Mouse (Mus musculus) forebrain, embryonic 15.5 days (tissue): ENCODE results near the gene Zc3h12c. TPM values are rescaled to one million over a fixed set of nuclear protein-coding genes. Genes with fewer than 3 reads are reported as not detected.
"Not testable (repeated sequence)": the region's sequence is repeated elsewhere in the genome, so short reads cannot be mapped to it uniquely, and the experiment has no call there.

ENCODE experiments used
- ATAC-seq: fragments of 200-750 bp; cut with Nextera tagmentation; replicated peaks from 2 replicates; pipeline ENCODE4 v1.8.0; 2017; ENCODE audit warnings: mild to moderate bottlenecking, moderate TSS enrichment, moderate library complexity
- H3K27ac ChIP-seq: fragments of 300-500 bp; sonication (generic); replicated peaks from 2 replicates; pipeline ENCODE4 v1.5.1; 2015; ENCODE audit warnings: mild to moderate bottlenecking, inconsistent platforms
- H3K27me3 ChIP-seq: fragments of 300-500 bp; sonication (generic); 2 replicates; pipeline ENCODE4 v1.6.1; 2015; ENCODE audit warnings: inconsistent platforms
- H3K36me3 ChIP-seq: fragments of 300-500 bp; sonication (generic); 2 replicates; pipeline ENCODE4 v1.6.1; 2015; ENCODE audit warnings: mild to moderate bottlenecking, inconsistent platforms
- H3K4me1 ChIP-seq: fragments of 300-500 bp; sonication (generic); 2 replicates; pipeline ENCODE4 v1.6.1; 2015; ENCODE audit warnings: inconsistent platforms
- H3K4me2 ChIP-seq: fragments of 300-500 bp; sonication (generic); replicated peaks from 2 replicates; pipeline ENCODE4 v1.6.1; 2015; ENCODE audit warnings: mild to moderate bottlenecking, inconsistent platforms
- H3K4me3 ChIP-seq: fragments of 300-500 bp; sonication (generic); 2 replicates; pipeline ENCODE4 v1.5.1; 2015; ENCODE audit warnings: mild to moderate bottlenecking, inconsistent platforms
- H3K9ac ChIP-seq: fragments of 300-500 bp; sonication (generic); replicated peaks from 2 replicates; pipeline ENCODE4 v1.6.1; 2015; ENCODE audit warnings: mild to moderate bottlenecking, inconsistent platforms
- H3K9me3 ChIP-seq: fragments of 300-500 bp; sonication (generic); 2 replicates; pipeline ENCODE4 v1.6.1; 2016; ENCODE audit warnings: inconsistent platforms
- WGBS: fragments of 180-500 bp; shearing (Covaris S2); methylation state at CpG from one replicate; pipeline ENCODE4 v1.1.7; 2015; ENCODE audit warnings: mixed read lengths; 5-methylcytosine and 5-hydroxymethylcytosine counted together
- polyA plus RNA-seq: library from polyadenylated mRNA; unstranded; fragments of >200 nt; fragmentation: Nextera tagmentation; extraction: Ambion mirVana; gene quantifications from 2 replicates; pipeline ENCODE4 v1.2.1, GENCODE M21; 2015

The Zc3h12c gene
- polyA plus RNA-seq, 1 experiment from 2014 or later: 7.2 TPM

DNA sequence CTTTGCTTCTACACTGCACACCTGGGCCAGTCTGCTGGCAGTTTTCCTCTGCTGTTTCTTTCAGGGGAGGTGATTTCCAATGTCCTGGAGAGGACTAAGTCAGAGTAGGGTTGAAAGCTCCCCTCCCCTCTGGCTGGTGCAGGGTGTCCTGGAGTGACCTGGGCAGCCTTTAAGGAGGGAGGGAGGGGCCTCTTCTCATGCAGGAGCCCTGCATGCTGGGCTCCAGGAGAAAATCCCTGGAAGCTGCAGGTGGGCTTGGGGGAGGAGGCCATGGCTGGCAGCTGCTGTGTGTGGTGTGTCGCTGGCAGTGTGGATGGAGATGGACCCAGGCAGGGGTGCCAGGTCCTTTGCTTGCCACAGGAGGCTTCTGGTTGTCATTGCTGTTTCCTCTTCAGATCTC is 71.0 kb downstream of the Zc3h12c start:
- no peaks in the 10 kb centered on the region for H3K9me3 ChIP-seq
- 0 out of 2 replicates have a peak, but pooled peaks cover 3% of the 10 kb centered on the region for H3K4me1 ChIP-seq
- H3K36me3 ChIP-seq: no peaks in the 10 kb centered on the region
- H3K4me3 ChIP-seq: no peak overlapping the region
- no peak for ATAC-seq
- H3K4me2 ChIP-seq: no peak overlapping the region
- H3K27me3 ChIP-seq: no peaks in the 10 kb centered on the region
- no peak overlapping the region for H3K9ac ChIP-seq
- no peak overlapping the region for H3K27ac ChIP-seq
- WGBS: 42% methylated on average over 1 of the region's 1 CpGs

GRCm38 (mm10) chr9:52095666-52096065 is 72.7 kb downstream of the Zc3h12c start:
- H3K36me3 ChIP-seq: no peaks in the 10 kb centered on the region
- H3K4me3 ChIP-seq: no peak overlapping the region
- no peaks in the 10 kb centered on the region for H3K4me1 ChIP-seq
- H3K27me3 ChIP-seq: no peaks in the 10 kb centered on the region
- H3K4me2 ChIP-seq: no peak overlapping the region
- ATAC-seq: no peak
- no peak overlapping the region for H3K27ac ChIP-seq
- 90% methylated on average over 3 of the region's 3 CpGs for WGBS
- H3K9me3 ChIP-seq: no peaks in the 10 kb centered on the region
- no peak overlapping the region for H3K9ac ChIP-seq

- no peak for ATAC-seq
- Histone ChIP-seq H3K9ac (no peak overlapping the region), H3K36me3 (peaks cover 3% of the 10 kb centered on the region; the same call in 1 of the 2 replicates), H3K27ac (no peak overlapping the region), H3K9me3 (no peaks in the 10 kb centered on the region), H3K4me3 (no peak overlapping the region), H3K27me3 (no peaks in the 10 kb centered on the region), H3K4me2 (no peak overlapping the region), H3K4me1 (no peaks in the 10 kb centered on the region)
- 87% methylated on average over 10 of the region's 10 CpGs for WGBS
These were observed 73.8 kb downstream of the Zc3h12c start for GRCm38 (mm10) chr9:52094471-52094980.

- H3K4me2 ChIP-seq: no peak overlapping the region
- no peak overlapping the region for H3K9ac ChIP-seq
- peaks cover 5% of the 10 kb centered on the region; the same call in 1 of the 2 replicates for H3K36me3 ChIP-seq
- H3K27me3 ChIP-seq: no peaks in the 10 kb centered on the region
- H3K27ac ChIP-seq: no peak overlapping the region
- WGBS: 85% methylated on average over 5 of the region's 5 CpGs
- H3K4me3 ChIP-seq: no peak overlapping the region
- no peak for ATAC-seq
- H3K4me1 ChIP-seq: no peaks in the 10 kb centered on the region
- H3K9me3 ChIP-seq: no peaks in the 10 kb centered on the region
These were observed 74.4 kb downstream of the Zc3h12c start for GRCm38 (mm10) chr9:52094016-52094415.

- H3K4me2 ChIP-seq: no peak overlapping the region
- WGBS: 74% methylated on average over 8 of the region's 8 CpGs
- H3K9ac ChIP-seq: no peak overlapping the region
- H3K4me1 ChIP-seq: no peaks in the 10 kb centered on the region
- peaks cover 11% of the 10 kb centered on the region; the same call in 1 of the 2 replicates for H3K36me3 ChIP-seq
- no peaks in the 10 kb centered on the region for H3K9me3 ChIP-seq
- no peak for ATAC-seq
- no peak overlapping the region for H3K4me3 ChIP-seq
- H3K27ac ChIP-seq: no peak overlapping the region
- no peaks in the 10 kb centered on the region for H3K27me3 ChIP-seq
These were observed 75.3 kb downstream of the Zc3h12c start for GRCm38 (mm10) chr9:52093108-52093507.

DNA sequence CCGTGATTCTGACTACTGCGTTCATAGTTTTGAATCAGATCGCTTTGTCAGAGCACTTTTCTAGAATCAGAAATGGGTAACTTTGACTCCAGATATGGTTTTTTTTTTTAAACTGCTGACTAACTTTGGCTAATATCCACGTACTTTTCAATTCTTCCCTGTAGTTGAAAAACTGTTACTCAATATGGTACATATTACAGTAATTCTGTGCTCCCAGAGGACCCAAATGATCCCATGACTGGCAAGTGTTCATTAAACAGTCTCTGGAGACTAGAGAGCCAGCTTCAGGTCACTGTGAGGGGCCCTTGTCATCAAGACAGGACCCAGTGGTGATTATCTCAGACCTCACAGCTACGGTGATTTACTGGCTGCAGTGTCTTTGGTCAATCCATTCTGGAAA is 76.1 kb downstream of the Zc3h12c start:
- H3K27ac ChIP-seq: no peak overlapping the region
- ATAC-seq: no peak
- H3K9ac ChIP-seq: no peak overlapping the region
- H3K27me3 ChIP-seq: no peaks in the 10 kb centered on the region
- no peak overlapping the region for H3K4me3 ChIP-seq
- H3K36me3 ChIP-seq: peaks cover 15% of the 10 kb centered on the region
- H3K4me1 ChIP-seq: no peaks in the 10 kb centered on the region
- WGBS: 90% methylated on average over 5 of the region's 5 CpGs
- H3K4me2 ChIP-seq: no peak overlapping the region
- no peaks in the 10 kb centered on the region for H3K9me3 ChIP-seq

DNA sequence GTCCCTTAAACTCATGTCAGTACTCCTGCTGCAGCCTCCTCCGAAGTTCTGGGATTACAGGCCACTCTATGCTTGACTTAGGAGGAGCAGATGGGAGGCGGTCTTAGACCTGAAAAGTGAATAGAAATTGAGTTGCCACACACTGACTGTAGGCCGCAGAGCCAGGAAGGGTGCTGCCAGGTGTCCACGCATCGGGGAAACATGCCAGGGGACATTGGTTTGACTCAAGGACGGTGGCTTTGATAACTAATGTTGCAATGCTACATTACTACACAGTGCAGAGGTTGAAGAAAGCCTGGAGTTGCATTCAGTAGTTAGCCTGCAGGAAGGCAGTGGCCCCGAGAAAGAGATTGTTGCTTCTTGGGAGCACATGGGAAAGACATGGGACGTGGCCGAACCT is 76.6 kb downstream of the Zc3h12c start:
- no peak for ATAC-seq
- H3K36me3 ChIP-seq: peaks cover 21% of the 10 kb centered on the region
- H3K9ac ChIP-seq: no peak overlapping the region
- H3K9me3 ChIP-seq: no peaks in the 10 kb centered on the region
- no peak overlapping the region for H3K27ac ChIP-seq
- no peaks in the 10 kb centered on the region for H3K27me3 ChIP-seq
- H3K4me3 ChIP-seq: no peak overlapping the region
- 91% methylated on average over 9 of the region's 9 CpGs for WGBS
- H3K4me2 ChIP-seq: no peak overlapping the region
- H3K4me1 ChIP-seq: no peaks in the 10 kb centered on the region

GRCm38 (mm10) chr9:52082414-52082813 is 86.0 kb downstream of the Zc3h12c start:
- peaks cover 47% of the 10 kb centered on the region for H3K36me3 ChIP-seq
- no peak for ATAC-seq

DNA sequence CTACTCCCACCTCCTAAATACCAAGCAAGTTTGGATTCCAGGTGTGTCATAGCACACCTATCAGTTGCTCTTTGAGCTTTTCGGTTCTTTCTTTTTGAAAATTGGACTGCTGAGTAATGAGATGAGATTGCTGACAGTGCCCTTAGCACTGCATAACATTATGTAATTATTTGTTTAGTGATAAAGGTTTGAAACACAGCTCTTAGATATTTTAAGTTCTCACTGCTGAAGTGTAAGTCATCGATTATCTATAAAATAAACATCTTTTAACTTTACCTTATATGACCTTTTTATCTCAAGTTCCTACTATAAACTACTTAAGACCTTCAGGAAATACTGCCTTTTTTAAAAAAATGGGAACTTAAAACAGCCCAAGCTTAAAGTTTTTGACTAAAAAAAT is 86.4 kb downstream of the Zc3h12c start:
- no peaks in the 10 kb centered on the region for H3K27me3 ChIP-seq
- H3K27ac ChIP-seq: no peak overlapping the region
- WGBS: 97% methylated on average over 2 of the region's 2 CpGs
- no peak overlapping the region for H3K4me2 ChIP-seq
- H3K9me3 ChIP-seq: no peaks in the 10 kb centered on the region
- no peak overlapping the region for H3K9ac ChIP-seq
- ATAC-seq: no peak
- peaks cover 43% of the 10 kb centered on the region for H3K36me3 ChIP-seq
- no peak overlapping the region for H3K4me3 ChIP-seq
- no peaks in the 10 kb centered on the region for H3K4me1 ChIP-seq

More at GRCm38 (mm10) chr9:52082414-52082813, 86.0 kb downstream of the Zc3h12c start:
- WGBS: 87% methylated on average over 4 of the region's 4 CpGs
- Histone ChIP-seq H3K9ac (no peak overlapping the region), H3K27ac (no peak overlapping the region), H3K4me3 (no peak overlapping the region), H3K4me2 (no peak overlapping the region), H3K27me3 (no peaks in the 10 kb centered on the region), H3K4me1 (no peaks in the 10 kb centered on the region), H3K9me3 (no peaks in the 10 kb centered on the region)

- H3K4me1 ChIP-seq: no peaks in the 10 kb centered on the region
- H3K4me3 ChIP-seq: no peak overlapping the region
- no peak overlapping the region for H3K4me2 ChIP-seq
- peaks cover 35% of the 10 kb centered on the region for H3K36me3 ChIP-seq
- H3K9me3 ChIP-seq: no peaks in the 10 kb centered on the region
- WGBS: 85% methylated on average over 1 of the region's 1 CpGs
- no peaks in the 10 kb centered on the region for H3K27me3 ChIP-seq
- H3K27ac ChIP-seq: no peak overlapping the region
- H3K9ac ChIP-seq: no peak overlapping the region
- no peak for ATAC-seq
These were observed 90.7 kb downstream of the Zc3h12c start for GRCm38 (mm10) chr9:52077692-52078091.

DNA sequence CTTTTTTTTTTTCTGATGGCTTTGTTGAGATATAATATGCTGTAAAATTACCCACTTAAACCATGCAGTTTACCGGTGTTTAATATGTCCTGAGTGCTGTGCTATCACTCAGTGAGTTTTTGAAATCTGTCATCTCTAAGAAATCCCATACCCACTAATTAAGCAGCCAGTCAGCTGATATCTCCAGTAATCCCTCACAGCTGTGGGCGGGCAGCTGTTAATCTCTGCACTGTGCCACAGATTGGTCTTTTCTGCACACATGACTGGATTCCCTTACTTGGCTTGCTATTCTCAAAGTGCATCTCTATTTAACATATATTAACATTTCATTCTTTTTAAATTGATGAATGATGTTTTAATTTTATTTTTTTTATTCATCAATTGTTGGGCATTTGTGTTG is 92.3 kb downstream of the Zc3h12c start:
- WGBS: 81% methylated on average over 2 of the region's 2 CpGs
- Histone ChIP-seq H3K4me2 (no peak overlapping the region), H3K9ac (no peak overlapping the region), H3K27me3 (no peaks in the 10 kb centered on the region), H3K4me1 (no peaks in the 10 kb centered on the region), H3K4me3 (no peak overlapping the region), H3K36me3 (peaks cover 34% of the 10 kb centered on the region), H3K9me3 (no peaks in the 10 kb centered on the region), H3K27ac (no peak overlapping the region)
- ATAC-seq: no peak

DNA sequence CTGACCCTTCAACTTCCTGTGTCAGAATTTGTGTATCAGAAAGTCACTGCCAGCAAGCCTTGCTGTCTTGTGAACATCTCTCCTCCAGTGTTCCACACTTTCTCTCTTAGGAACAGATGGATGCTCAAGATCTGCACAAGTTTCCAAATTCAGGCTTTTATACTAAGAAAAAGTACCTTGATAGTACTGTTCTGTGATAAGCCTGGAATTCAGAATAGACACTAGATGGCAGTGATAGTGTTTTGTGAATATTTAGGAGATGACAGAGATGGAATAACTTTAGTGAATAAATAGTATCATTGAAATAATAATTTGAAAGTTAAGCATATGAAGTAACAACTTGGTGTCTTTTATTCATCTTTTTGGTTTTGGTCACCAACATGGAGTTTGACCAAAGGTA is 96.2 kb downstream of the Zc3h12c start:
- Histone ChIP-seq H3K27ac (no peak overlapping the region), H3K27me3 (no peaks in the 10 kb centered on the region), H3K36me3 (peaks cover 50% of the 10 kb centered on the region), H3K9me3 (no peaks in the 10 kb centered on the region), H3K9ac (no peak overlapping the region), H3K4me2 (no peak overlapping the region), H3K4me3 (no peak overlapping the region), H3K4me1 (no peaks in the 10 kb centered on the region)
- no peak for ATAC-seq

DNA sequence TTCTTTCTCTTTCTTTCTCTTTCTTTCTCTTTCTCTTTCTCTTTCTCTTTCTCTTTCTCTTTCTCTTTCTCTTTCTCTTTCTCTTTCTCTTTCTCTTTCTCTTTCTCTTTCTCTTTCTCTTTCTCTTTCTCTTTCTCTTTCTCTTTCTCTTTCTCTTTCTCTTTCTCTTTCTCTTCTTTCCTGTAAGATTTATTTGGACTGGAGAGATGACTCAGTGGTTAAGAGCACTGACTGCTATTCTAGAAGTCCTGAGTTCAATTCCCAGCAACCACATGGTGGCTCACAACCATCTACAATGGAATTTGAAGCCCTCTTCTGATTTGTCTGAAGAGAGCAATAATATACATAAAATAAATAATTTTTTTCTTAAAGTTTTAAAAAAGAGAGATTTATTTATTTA is 97.0 kb downstream of the Zc3h12c start:
- ATAC-seq, H3K27ac ChIP-seq, H3K27me3 ChIP-seq, H3K4me2 ChIP-seq, H3K4me3 ChIP-seq, H3K9ac ChIP-seq, H3K9me3 ChIP-seq, H3K4me1 ChIP-seq: not testable (repeated sequence)
- peaks cover 54% of the 10 kb centered on the region for H3K36me3 ChIP-seq
